Mouse (Mus musculus) limb, embryonic 14.5 days (tissue): ENCODE measurements at regions not wholly inside any gene's neighbourhood (a gene's known extent, or its start where the extent isn't known, plus 50 kb on each side); places are given as distances from the start of the nearest gene placed in this dataset.
A peak's percentile ranks its signal among the peaks of the same experiment; 100 is the strongest.

Source experiments
- ATAC-seq: fragments of 200-750 bp; cut with Nextera tagmentation; 2 replicates; pipeline ENCODE4 v1.8.0; 2017; ENCODE audit warnings: low read depth, moderate number of reproducible peaks, moderate TSS enrichment; ENCODE audit not compliant: low FRiP score
- DNase-seq: peaks from one replicate; pipeline ENCODE4 v3.0.0-alpha.2; 2015; ENCODE audit warnings: low spot score
- H3K27ac ChIP-seq: fragments of 300-500 bp; sonication (generic); replicated peaks from 2 replicates; pipeline ENCODE4 v1.5.1; 2014; ENCODE audit warnings: low read depth, mild to moderate bottlenecking, low read length, moderate library complexity, mixed read lengths
- H3K27me3 ChIP-seq: fragments of 300-500 bp; sonication (generic); 2 replicates; pipeline ENCODE4 v1.6.1; 2014; ENCODE audit warnings: low read length, mixed read lengths; ENCODE audit not compliant: control insufficient read depth, insufficient read depth
- H3K36me3 ChIP-seq: fragments of 300-500 bp; sonication (generic); 2 replicates; pipeline ENCODE4 v1.6.1; 2014; ENCODE audit warnings: mild to moderate bottlenecking, low read length, moderate library complexity, mixed read lengths; ENCODE audit not compliant: control insufficient read depth, insufficient read depth
- H3K4me1 ChIP-seq: fragments of 300-500 bp; sonication (generic); 2 replicates; pipeline ENCODE4 v1.6.1; 2014; ENCODE audit warnings: antibody characterized with exemption, low read length, mixed read lengths; ENCODE audit not compliant: control insufficient read depth, insufficient read depth
- H3K4me2 ChIP-seq: fragments of 300-500 bp; sonication (generic); replicated peaks from 2 replicates; pipeline ENCODE4 v1.6.1; 2014; ENCODE audit warnings: low read depth, mild to moderate bottlenecking, low read length, moderate library complexity; ENCODE audit not compliant: severe bottlenecking
- H3K4me3 ChIP-seq: fragments of 300-500 bp; sonication (generic); replicated peaks from 2 replicates; pipeline ENCODE4 v1.5.1; 2014; ENCODE audit warnings: low read length
- H3K9ac ChIP-seq: fragments of 300-500 bp; sonication (generic); 2 replicates; pipeline ENCODE4 v1.6.1; 2014; ENCODE audit warnings: mild to moderate bottlenecking, low read depth, low read length, moderate library complexity; ENCODE audit not compliant: severe bottlenecking
- H3K9me3 ChIP-seq: fragments of 300-500 bp; sonication (generic); 2 replicates; pipeline ENCODE4 v1.6.1; 2016; ENCODE audit warnings: low read length; ENCODE audit not compliant: control insufficient read depth
- POLR2A ChIP-seq: fragments of 200-500 bp; IDR thresholded peaks from 2 replicates; pipeline ENCODE4 v1.8.0; 2012; ENCODE audit warnings: inconsistent platforms, mild to moderate bottlenecking, moderate library complexity, borderline replicate concordance; ENCODE audit not compliant: insufficient read depth, insufficient read length; ENCODE audit errors: extremely low read depth
- WGBS: fragments of 180-500 bp; shearing (Covaris S2); extraction: QIAGEN DNeasy Blood & Tissue Kit; methylation state at CpG from one replicate; pipeline ENCODE4 v1.1.7; 2014; 5-methylcytosine and 5-hydroxymethylcytosine counted together

DNA sequence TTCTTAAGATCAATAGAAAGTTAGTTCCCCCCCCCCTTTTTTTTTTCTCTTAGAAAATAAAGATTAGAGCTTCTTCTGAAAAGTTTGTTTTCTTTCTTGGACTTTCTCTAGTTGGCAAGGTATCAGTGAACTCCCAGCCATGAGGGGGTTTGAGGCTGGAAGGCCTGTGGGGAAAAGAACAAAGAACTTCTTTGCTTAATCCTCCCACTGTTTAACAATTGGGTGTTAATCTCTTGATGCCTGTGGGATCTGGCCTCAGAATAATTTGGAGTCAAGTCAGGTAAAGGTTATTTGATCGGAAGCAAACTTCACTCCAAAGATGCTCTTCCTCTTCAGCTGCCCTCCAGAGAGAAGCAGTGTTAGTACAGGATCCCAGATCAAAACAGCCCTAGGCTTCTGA, 84.8 kb downstream of the Alg10b start:
- H3K27ac ChIP-seq, result no peak overlapping the region
- TF ChIP-seq POLR2A, result no peak

DNA sequence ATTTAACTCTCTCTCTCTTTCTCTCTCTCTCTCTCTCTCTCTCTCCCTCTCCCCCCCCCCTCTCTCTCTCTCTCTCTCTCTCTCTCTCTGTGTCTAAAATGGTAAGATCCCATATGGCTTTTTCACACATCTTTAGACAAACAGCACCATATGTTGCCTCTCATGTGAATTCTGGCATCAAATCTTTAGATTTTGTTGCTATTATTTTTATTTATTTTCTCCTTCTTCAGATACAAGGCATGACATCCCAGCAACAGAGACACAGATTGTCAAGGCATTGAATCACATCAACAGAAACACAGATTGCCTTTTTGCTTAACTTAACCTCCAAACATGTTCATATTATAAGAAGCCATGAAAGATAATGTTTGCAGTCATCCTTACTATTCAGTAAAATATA, 85.6 kb downstream of the Alg10b start:
- no peak for TF ChIP-seq POLR2A
- ATAC-seq, result no peak

More for the DNA sequence above, 84.8 kb downstream of the Alg10b start:
- ATAC-seq, result no peak
- 29% methylated on average over 1 of the region's 1 CpGs for WGBS
- peaks cover 4% of the 10 kb centered on the region; the same call in 1 of the 2 replicates for H3K4me1 ChIP-seq
- DNase-seq, result no peak
- no peaks in the 10 kb centered on the region for H3K9me3 ChIP-seq
- H3K9ac ChIP-seq, result no peak overlapping the region
- H3K4me3 ChIP-seq, result no peak overlapping the region
- H3K36me3 ChIP-seq, result no peaks in the 10 kb centered on the region
- H3K27me3 ChIP-seq, result no peaks in the 10 kb centered on the region
- H3K4me2 ChIP-seq, result no peak overlapping the region

DNA sequence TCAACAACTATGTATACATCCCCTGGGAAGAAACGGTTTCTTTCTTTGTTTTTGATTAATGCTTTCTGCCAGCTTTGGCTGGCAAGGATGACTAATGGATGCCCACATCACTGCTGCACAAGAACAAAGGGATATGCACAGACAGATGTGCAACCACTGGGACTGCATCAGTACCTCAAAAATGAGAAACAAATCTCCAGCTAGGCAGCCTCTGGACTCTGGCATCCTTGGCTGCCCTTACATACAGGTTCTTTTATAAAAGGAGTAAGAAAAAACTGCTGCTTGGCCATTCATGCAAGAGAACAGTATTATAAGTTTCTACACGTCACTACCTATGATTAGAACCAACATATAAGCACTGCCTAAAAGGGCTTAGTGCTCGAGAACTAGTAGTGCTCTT, 97.7 kb downstream of the Alg10b start:
- Histone ChIP-seq H3K4me2 (no peak overlapping the region), H3K9me3 (no peaks in the 10 kb centered on the region), H3K36me3 (no peaks in the 10 kb centered on the region), H3K27me3 (no peaks in the 10 kb centered on the region), H3K27ac (no peak overlapping the region), H3K4me3 (no peak overlapping the region), H3K9ac (no peak overlapping the region), H3K4me1 (no peaks in the 10 kb centered on the region)
- WGBS, result 65% methylated on average over 3 of the region's 3 CpGs
- TF ChIP-seq POLR2A, result no peak
- DNase-seq (no peak), ATAC-seq (no peak)

More for the DNA sequence above, 85.6 kb downstream of the Alg10b start:
- no peak for DNase-seq
- Histone ChIP-seq H3K36me3 (no peaks in the 10 kb centered on the region), H3K4me3 (no peak overlapping the region), H3K27me3 (no peaks in the 10 kb centered on the region), H3K27ac (no peak overlapping the region), H3K9ac (no peak overlapping the region), H3K4me1 (peaks cover 4% of the 10 kb centered on the region; the same call in 1 of the 2 replicates), H3K9me3 (no peaks in the 10 kb centered on the region), H3K4me2 (no peak overlapping the region)

DNA sequence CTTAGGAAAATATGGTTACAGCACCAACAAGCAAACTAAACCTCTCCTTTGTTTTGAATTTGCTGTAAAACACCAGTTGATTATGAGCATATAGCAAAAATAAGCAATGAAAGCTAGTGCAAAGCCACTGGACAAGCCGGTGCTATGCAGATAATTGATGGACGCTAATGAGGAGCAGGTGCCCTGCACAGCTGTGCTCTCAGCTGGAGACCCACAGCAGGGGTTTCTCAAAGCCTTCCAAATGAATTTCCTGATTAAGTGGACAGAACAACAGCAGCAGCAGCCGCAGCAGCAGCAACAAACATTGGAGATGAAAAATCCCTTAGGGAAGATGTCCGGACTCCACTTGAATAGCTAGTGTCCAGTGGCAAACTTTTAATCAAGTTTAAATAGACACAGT, 109.2 kb downstream of the Alg10b start:
- Histone ChIP-seq H3K4me3 (no peak overlapping the region), H3K9me3 (no peaks in the 10 kb centered on the region), H3K4me2 (no peak overlapping the region), H3K9ac (no peak overlapping the region), H3K27ac (no peak overlapping the region), H3K4me1 (peaks cover 4% of the 10 kb centered on the region; the same call in 1 of the 2 replicates), H3K36me3 (no peaks in the 10 kb centered on the region), H3K27me3 (no peaks in the 10 kb centered on the region)
- WGBS, result 12% methylated on average over 4 of the region's 4 CpGs
- ATAC-seq (peak; percentile 26; the same call in 1 of the 2 replicates), DNase-seq (no peak)
- no peak for TF ChIP-seq POLR2A

DNA sequence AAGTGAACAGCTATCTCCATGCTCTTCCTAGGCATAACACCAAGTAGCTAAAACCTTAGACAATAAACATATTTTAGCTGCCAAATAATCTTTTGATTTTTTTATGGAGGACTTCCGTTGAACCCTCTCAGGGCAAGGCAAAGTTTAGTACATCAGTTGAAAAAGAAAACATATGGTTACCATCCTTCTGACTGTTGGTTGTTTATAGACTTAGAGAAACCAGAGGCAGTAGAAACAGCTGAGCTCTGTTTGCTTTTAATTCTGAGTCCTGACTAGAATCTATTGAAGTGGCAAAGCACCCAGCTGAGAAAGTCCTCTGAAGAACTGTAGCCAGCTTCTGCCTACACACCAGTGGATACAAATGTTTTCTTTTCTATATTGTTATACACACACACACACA, 109.7 kb downstream of the Alg10b start:
- H3K4me3 ChIP-seq, result no peak overlapping the region
- no peak overlapping the region for H3K9ac ChIP-seq
- ATAC-seq (no peak), DNase-seq (peak; percentile 42)
- no peak overlapping the region for H3K27ac ChIP-seq
- H3K27me3 ChIP-seq, result no peaks in the 10 kb centered on the region
- no peaks in the 10 kb centered on the region for H3K36me3 ChIP-seq
- H3K4me1 ChIP-seq, result peaks cover 4% of the 10 kb centered on the region; the same call in 1 of the 2 replicates
- no peak for TF ChIP-seq POLR2A
- H3K9me3 ChIP-seq, result no peaks in the 10 kb centered on the region
- 10% methylated on average over 1 of the region's 1 CpGs for WGBS
- no peak overlapping the region for H3K4me2 ChIP-seq

DNA sequence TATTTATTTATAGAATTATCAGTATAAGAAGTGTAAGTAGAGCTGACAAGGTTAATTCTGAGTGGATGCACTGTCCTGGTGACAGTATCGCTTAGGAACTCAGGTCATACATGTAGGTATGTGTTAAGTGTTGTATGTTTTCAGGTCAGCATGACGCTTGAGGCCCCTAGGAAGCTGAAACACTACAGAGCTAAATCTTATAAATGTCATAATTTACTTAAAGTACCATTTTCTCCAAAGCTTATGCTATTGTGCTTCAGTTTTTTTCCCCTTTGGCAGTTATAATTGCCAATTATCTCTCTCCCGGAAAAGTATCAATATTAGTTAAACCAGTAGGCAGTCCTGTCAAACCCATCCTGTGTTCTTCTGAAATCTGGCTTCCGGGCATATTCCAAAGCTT, 110.3 kb downstream of the Alg10b start:
- DNase-seq, result no peak
- no peak overlapping the region for H3K27ac ChIP-seq
- H3K9me3 ChIP-seq, result no peaks in the 10 kb centered on the region
- H3K4me1 ChIP-seq, result peaks cover 4% of the 10 kb centered on the region; the same call in 1 of the 2 replicates
- no peaks in the 10 kb centered on the region for H3K36me3 ChIP-seq
- no peak for ATAC-seq
- no peak overlapping the region for H3K4me3 ChIP-seq
- no peak overlapping the region for H3K9ac ChIP-seq
- TF ChIP-seq POLR2A, result no peak
- no peak overlapping the region for H3K4me2 ChIP-seq
- H3K27me3 ChIP-seq, result no peaks in the 10 kb centered on the region
- 67% methylated on average over 4 of the region's 4 CpGs for WGBS
